Mouse (Mus musculus) CD4-positive, CD25-positive, alpha-beta regulatory T cell, adult 2 months (primary cell): ENCODE data around the gene Zbtb7a.
A peak's percentile ranks its signal among the peaks of the same experiment; 100 is the strongest.
"Not testable (repeated sequence)": the region's sequence is repeated elsewhere in the genome, so short reads cannot be mapped to it uniquely, and the experiment has no call there.

Source experiments
- DNase-seq: peaks from one replicate; pipeline ENCODE4 v3.0.0-alpha.2; 2012; ENCODE audit warnings: low read depth, low spot score

Gene Zbtb7a

DNA sequence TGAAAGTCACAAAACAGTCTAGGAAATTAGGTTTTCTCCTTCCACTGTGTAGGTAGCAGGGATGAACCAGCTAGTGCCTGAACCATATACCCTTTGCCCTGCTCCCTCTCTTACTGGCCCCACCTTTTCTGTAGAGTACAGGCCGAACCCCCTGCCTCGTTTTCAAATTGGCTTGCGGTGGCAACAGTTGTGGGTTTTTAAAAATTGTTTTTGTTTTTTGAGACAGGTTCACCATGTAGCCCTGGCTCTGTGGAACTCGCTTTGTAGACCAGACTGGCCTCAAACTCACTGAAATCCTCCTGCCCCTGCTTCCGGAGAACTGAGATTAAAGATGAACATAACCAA lies 33.0 kb downstream of the Zbtb7a start:
- no peak for DNase-seq

DNA sequence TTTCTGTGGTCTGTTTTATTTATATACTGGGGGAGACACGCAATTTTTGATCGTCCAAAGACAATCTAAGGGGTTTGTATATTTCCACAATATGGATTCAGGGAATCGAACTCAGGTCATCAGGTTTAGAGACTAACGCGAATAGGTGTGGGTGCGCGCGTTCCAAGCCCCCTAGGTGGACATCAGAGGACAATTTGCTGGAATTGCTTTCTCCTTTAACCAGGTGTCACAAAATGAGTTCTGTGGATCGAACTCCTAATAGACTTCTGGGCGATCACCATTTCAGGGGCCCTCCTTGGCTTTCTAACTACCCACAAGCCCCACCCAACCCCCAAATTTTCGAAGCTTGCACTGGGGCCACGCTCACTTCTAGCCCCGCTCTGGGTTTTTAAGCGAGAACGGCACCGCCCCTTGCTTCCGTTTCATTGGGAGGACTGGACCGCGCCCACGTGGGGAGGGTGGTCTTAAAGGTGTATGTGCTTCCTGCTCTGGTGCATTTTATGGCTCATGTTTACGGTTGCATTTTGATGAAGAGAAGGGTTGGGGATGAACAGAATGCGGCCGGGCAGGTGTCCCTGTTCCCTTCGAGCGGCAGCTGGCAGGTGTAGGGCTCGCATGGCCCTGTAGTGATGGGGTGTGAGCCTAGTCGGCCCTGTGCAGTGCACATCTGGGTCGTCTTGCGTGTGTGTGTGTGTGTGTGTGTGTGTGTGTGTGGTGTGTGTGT lies 33.7 kb downstream of the Zbtb7a start:
- DNase-seq = peak; percentile 89

DNA sequence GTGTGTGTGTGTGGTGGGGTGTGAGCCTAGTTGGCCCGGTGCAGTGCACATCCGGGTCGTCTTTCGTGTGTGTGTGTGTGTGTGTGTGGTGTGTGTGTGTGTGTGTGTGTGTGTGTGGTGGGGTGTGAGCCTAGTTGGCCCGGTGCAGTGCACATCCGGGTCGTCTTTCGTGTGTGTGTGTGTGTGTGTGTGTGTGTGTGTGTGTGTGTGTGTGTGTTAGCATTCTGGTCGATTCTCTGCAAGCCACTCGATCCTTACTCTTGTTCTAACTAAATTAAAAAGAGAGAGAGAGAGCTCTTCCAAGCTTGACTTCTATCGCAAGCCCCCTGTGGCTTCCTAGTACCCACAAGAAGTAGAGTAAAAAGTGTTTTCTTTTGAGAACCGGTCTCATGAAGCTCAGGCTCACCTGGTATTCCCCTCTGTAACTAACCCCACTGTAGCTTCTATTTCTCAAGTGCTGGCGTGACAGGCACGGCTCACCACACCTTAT lies 34.4 kb downstream of the Zbtb7a start:
- peak; percentile 76 for DNase-seq

- peak; percentile 93 for DNase-seq
These were observed 38.1 kb downstream of the Zbtb7a start for GRCm38 (mm10) chr10:81173132-81173531.

DNA sequence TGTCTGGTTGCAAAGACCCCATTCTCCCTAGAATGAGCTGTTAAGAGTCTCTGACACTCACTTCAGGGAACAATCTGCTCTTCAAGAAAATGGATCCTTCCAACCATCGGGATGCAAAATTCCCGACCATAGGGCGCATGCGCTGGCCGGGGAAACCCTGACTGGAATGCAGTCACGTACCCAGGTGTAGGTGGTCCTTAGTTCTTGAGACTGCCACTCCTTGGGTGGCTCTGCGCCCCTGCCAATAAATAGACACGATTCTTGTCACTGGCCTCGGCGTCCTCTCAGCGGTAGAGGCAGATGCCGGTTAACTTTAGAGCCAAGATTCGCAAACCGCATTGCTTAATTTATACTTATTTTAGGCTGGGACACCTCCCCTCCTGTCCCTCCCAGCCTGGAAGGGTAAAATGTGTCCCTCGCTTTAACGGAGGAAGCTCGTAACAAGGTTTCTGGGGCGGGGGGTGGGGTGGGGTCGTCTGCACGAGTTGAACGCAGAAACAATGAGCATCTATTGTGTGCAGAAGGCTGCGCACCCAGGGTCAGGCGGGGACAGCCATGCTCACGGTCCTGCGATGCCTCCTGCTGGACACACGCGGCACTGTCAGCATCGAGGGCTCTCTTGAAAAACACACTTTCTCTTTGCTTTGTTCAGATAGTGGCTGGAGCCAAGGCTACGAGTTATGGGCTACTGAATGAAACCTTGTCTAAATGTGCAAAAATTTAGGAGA lies 39.8 kb downstream of the Zbtb7a start:
- DNase-seq = peak; percentile 94

GRCm38 (mm10) chr10:81175345-81175701 lies 40.3 kb downstream of the Zbtb7a start:
- DNase-seq = not testable (repeated sequence)

GRCm38 (mm10) chr10:81175936-81176465 lies 41.0 kb downstream of the Zbtb7a start:
- no peak for DNase-seq

DNA sequence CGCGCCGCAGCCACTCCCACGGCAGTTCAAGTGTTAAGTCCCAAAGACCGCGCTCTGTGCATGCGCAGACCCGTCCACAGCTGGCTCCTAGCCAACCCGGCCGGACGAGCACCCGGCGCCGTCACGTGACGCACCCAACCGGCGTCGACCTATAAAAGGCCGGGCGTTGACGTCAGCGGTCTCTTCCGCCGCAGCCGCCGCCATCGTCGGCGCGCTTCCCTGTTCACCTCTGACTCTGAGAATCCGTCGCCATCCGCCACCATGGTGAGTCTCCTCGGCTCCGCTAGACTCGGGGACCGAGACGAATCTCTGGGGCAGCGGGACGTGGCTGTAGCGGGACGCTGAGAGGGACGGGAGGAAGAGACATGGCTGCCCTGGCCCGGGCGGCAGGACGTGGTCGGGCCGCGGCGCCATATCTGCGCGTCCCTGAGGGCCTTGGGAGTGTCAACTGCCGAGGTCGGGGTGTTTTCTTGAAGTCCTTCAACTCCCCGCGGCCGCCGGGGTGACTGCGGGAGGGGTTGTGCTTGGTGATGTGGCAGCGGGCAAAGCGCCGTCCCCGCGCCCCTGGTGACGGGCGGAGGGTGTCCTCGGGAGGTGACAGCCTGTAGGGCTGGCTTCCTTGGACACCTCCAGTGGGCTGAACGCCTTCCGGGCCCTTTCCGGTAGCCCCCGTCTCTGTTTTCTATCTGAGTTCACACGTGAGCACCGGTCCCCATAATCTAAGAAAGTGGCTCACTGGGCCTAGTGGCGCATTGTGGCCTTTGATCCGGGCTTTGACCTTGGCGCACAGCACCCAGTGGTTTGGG lies 41.6 kb downstream of the Zbtb7a start, which contains the start of gene Eef2:
Gene Eef2 (plus strand): TSS at position 166 of the 806 bp plus-strand sequence.
- peak; percentile 99 for DNase-seq

- DNase-seq = peak; percentile 61
These were observed 42.5 kb downstream of the Zbtb7a start for GRCm38 (mm10) chr10:81177491-81177925.

DNA sequence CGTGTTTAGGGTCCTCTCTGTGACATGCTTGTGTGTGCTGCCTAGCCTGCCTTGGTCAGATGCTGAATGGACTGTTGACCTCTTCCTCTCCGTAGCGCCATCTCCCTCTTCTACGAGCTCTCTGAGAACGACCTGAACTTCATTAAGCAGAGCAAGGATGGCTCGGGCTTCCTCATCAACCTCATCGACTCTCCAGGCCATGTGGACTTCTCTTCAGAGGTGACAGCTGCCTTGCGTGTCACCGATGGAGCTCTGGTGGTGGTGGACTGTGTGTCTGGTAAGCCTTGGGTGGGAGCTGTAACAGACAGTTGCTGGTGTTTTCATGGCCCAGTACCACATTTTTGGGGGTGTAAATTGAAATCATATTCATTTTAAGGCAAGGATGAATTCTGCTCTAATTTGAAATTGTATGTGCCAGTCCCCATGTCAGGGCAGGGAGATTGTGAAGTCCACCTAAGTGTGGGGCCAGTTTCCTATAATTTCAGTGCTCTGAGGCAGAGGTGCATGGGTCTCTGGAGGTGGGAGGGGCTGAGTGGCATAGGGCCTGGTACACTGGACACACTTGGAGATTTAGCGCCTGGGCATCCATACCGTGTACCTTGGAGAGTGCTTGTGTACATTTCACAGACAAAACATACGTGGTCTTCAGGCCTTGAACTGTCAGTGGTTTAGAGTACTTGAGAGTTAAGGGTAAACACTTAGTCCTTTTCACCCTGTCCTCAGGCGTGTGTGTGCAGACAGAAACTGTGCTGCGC lies 43.1 kb downstream of the Zbtb7a start:
- DNase-seq = no peak

- no peak for DNase-seq
These were observed 43.9 kb downstream of the Zbtb7a start for GRCm38 (mm10) chr10:81178927-81179326.

DNA sequence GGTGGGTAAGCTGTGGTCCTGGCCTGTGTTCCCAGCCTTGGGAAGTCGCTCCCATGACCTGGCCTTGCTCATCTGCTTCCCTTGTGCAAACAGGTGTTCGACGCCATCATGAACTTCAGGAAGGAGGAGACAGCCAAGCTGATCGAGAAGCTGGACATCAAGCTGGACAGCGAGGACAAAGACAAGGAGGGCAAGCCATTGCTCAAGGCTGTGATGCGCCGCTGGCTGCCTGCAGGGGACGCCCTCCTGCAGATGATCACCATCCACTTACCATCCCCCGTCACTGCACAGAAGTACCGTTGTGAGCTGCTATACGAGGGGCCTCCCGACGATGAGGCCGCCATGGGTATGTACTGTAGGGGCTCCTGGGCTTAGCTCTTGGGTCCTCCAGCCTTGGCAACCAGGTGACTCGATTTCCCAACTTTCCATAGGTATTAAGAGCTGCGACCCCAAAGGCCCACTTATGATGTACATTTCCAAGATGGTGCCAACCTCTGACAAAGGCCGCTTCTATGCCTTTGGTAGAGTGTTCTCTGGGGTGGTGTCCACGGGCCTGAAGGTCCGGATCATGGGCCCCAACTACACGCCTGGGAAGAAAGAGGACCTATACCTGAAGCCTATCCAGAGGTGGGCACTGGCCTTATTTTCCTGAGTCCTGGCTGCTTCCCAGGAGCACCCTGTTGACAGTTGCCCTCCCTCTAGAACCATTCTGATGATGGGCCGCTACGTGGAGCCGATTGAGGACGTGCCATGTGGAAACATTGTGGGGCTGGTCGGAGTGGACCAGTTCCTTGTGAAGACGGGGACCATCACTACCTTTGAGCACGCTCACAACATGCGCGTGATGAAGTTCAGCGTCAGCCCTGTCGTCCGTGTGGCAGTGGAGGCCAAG lies 44.7 kb downstream of the Zbtb7a start:
- peak; percentile 50 for DNase-seq

DNA sequence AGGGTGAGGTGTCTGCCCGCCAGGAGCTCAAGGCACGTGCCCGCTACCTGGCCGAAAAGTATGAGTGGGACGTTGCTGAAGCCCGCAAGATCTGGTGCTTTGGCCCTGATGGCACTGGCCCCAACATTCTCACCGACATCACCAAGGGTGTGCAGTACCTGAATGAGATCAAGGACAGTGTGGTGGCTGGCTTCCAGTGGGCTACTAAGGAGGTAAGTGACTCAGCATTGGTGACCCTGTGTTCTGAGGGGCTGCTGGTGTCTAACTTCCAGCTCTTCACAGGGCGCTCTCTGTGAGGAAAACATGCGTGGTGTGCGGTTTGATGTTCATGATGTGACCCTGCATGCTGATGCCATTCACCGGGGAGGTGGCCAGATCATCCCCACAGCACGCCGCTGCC lies 45.9 kb downstream of the Zbtb7a start:
- no peak for DNase-seq

GRCm38 (mm10) chr10:81181860-81182259 lies 46.8 kb downstream of the Zbtb7a start:
- not testable (repeated sequence) for DNase-seq

- peak; percentile 98 for DNase-seq
These were observed 47.6 kb downstream of the Zbtb7a start, which contains the start of gene Dapk3 for GRCm38 (mm10) chr10:81182336-81183333. Dapk3 (plus strand) TSS chr10:81183005.

DNA sequence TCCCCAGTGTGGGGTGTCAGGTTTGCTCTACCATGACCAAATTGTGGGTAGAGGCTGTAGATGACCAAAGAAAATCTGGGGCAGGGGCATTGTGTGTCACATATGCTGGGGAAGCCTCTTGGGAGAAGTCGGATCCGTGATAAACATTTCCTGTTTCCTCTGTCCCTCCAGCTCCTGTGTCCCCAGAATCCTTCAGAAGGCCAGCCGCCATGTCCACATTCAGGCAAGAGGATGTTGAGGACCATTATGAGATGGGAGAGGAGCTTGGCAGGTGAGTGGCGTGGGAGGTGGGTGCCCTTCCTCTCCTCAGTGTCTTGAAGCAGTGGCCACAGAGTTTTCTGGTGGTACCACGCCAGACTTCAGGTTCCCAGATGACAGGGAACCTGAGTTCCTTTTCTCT lies 48.8 kb downstream of the Zbtb7a start, which contains the start of gene 4930442H23Rik:
Gene 4930442H23Rik (minus strand): TSS at position 45 of the 400 bp plus-strand sequence.
- peak; percentile 11 for DNase-seq

DNA sequence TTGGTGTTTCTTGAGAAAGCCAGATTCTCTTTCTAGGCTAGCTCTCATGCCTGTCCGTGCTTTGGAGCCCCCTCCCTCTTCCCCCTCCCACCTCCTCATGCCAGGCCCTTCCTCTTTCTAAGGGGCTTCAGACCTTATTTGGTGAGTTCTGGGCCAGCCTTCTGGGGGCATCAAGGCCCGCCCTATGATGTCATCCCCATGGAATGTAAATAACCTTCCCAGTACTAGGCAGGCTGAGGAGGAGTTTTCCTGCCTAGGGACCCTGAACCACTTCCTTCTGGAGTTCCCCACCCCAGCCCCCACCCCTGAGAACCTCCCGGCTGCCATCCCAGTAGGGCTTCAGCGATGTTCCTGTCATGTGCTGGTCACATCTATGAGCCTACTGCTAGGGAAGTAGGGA lies 49.7 kb downstream of the Zbtb7a start:
- no peak for DNase-seq

- DNase-seq = no peak
These were observed 52.1 kb downstream of the Zbtb7a start for GRCm38 (mm10) chr10:81187161-81187560.

DNA sequence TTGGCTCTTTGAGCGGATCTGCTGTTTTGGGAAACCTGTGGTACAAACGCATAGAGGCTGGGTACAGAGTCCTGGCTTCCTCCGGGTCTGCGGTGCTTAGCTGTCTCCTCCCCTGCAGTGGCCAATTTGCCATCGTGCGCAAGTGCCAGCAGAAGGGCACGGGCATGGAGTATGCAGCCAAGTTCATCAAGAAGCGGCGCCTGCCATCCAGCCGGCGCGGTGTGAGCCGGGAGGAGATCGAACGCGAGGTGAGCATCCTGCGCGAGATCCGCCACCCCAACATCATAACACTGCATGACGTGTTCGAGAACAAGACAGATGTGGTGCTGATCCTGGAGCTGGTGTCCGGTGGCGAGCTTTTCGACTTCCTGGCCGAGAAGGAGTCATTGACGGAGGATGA lies 54.8 kb downstream of the Zbtb7a start:
- no peak for DNase-seq
